Mouse (Mus musculus) central nervous system, embryonic 18 days (tissue): Measurements from ENCODE around the gene Hells. TPM values are rescaled to one million over a fixed set of nuclear protein-coding genes. Genes with fewer than 3 reads are reported as not detected.

Experiments used
- polyA plus RNA-seq: library from polyadenylated mRNA; depleted of rRNA; stranded (reverse); fragments of >200 nt; gene quantifications from 2 replicates; pipeline ENCODE4 v1.2.3, GENCODE M21; 2012; rRNA removed

The Hells gene
- 5.9 and 7.3 TPM in 2 replicates for polyA plus RNA-seq

DNA sequence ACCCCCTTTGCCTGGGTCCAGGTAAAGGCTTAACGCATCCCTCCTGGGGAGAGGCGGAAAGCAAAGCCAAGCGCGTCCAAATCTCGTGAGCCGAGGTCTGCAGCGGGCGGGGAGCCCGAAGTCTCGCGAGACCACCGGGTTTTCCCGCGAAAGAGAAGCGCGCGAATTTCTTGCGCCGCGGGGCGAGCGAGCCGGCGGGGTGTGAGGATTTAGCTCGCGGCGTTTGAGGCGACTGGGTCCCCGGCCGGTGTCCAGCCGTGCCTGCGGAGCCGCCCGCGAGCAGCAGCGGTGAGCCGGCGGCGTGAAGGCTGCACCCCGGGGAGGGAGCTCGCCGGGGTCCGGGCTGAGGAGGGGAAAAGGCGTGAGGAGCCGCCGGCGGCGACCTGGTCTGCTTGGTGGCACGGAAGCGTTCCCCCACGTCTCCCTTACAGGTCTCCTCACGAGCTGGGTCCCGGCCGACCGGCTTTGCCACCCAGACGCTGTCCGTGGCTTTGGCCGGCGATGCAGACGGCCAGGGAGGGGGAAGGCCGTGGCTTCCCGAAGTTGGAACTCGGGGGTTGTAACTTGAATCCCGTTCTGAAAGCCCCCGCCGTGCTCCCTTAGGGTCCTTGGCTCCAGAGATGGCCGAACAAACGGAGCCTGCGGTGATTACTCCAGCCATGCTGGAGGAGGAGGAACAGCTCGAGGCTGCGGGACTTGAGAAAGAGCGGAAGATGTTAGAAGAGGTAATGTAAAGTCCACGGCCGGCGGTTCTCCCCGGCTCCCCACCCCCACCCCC, at the start of gene Hells:
Gene Hells, plus strand, starts transcription at position 128 of the 778 bp plus-strand sequence.

DNA sequence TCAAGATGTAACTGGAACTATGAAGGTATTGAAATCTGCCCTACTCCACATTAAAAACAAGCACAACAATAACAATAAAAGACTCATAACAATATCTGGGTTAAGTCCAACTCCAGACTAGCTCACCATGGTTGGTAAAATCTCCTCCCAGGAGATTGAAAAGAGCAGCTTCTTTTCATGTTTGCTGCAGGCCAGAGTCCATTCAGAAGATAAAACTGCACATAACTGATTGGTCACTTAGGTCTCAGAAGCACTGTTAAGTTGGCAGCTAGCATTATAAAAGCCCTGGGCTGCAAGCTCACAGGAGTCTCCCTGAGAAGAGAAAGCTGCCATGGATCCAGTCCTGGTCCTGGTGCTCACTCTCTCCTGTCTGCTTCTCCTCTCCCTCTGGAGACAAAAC, 76.0 kb downstream of the Hells start, which contains the start of gene Cyp2c55:
Gene Cyp2c55, plus strand, starts transcription at position 305 of the 400 bp plus-strand sequence.

Other genes with a start within 250 kb of the Hells start
- 12.6 and 13.2 TPM in 2 replicates for gene Noc3l, start 111.7 kb upstream of the Hells start, polyA plus RNA-seq
- gene Tbc1d12, start 94.3 kb upstream of the Hells start, polyA plus RNA-seq: 13.4 and 14.7 TPM in 2 replicates
- gene Cyp2c55, start 76.1 kb downstream of the Hells start, polyA plus RNA-seq: 0.05 and 0.20 TPM in 2 replicates
- 0.06 and 0.11 TPM in 2 replicates for gene Cyp2c65, start 130.1 kb downstream of the Hells start, polyA plus RNA-seq
- gene Cyp2c66, start 183.0 kb downstream of the Hells start, polyA plus RNA-seq: not detected in 2 replicates